Mouse (Mus musculus) heart, embryonic 15.5 days (tissue): ENCODE data around the gene Chac1. TPM values are rescaled to one million over a fixed set of nuclear protein-coding genes. Genes with fewer than 3 reads are reported as not detected.

Experiments
- ATAC-seq: fragments of 200-750 bp; cut with Nextera tagmentation; replicated peaks from 2 replicates; pipeline ENCODE4 v1.8.0; 2017; ENCODE audit warnings: low read depth, moderate TSS enrichment; ENCODE audit not compliant: insufficient number of reproducible peaks, insufficient read depth, low FRiP score
- H3K27ac ChIP-seq: fragments of 300-500 bp; sonication (generic); 2 replicates; pipeline ENCODE4 v1.5.1; 2015; ENCODE audit warnings: mild to moderate bottlenecking, inconsistent platforms
- H3K27me3 ChIP-seq: fragments of 300-500 bp; sonication (generic); 2 replicates; pipeline ENCODE4 v1.6.1; 2015; ENCODE audit warnings: inconsistent platforms
- H3K36me3 ChIP-seq: fragments of 300-500 bp; sonication (generic); 2 replicates; pipeline ENCODE4 v1.6.1; 2015; ENCODE audit warnings: mild to moderate bottlenecking, inconsistent platforms
- H3K4me1 ChIP-seq: fragments of 300-500 bp; sonication (generic); replicated peaks from 2 replicates; pipeline ENCODE4 v1.6.1; 2015; ENCODE audit warnings: inconsistent platforms
- H3K4me2 ChIP-seq: fragments of 300-500 bp; sonication (generic); 2 replicates; pipeline ENCODE4 v1.6.1; 2015; ENCODE audit warnings: inconsistent platforms, mild to moderate bottlenecking, moderate library complexity
- H3K4me3 ChIP-seq: fragments of 300-500 bp; sonication (generic); 2 replicates; pipeline ENCODE4 v1.5.1; 2015; ENCODE audit warnings: mild to moderate bottlenecking, inconsistent platforms
- H3K9ac ChIP-seq: fragments of 300-500 bp; sonication (generic); 2 replicates; pipeline ENCODE4 v1.6.1; 2015; ENCODE audit warnings: mild to moderate bottlenecking, inconsistent platforms
- H3K9me3 ChIP-seq: fragments of 300-500 bp; sonication (generic); replicated peaks from 2 replicates; pipeline ENCODE4 v1.6.1; 2016; ENCODE audit warnings: inconsistent platforms
- WGBS: fragments of 180-500 bp; shearing (Covaris S2); methylation state at CpG from one replicate; pipeline ENCODE4 v1.1.7; 2015; ENCODE audit warnings: mixed read lengths; 5-methylcytosine and 5-hydroxymethylcytosine counted together
- polyA plus RNA-seq: library from polyadenylated mRNA; unstranded; fragments of >200 nt; fragmentation: Nextera tagmentation; extraction: Ambion mirVana; gene quantifications from 2 replicates; pipeline ENCODE4 v1.2.1, GENCODE M21; 2015

Chac1 gene
- polyA plus RNA-seq, 1 experiment from 2014 or later: 0.63 TPM

GRCm38 (mm10) chr2:119321771-119322586, 29.1 kb upstream of the Chac1 start:
- H3K27ac ChIP-seq: no peak overlapping the region; the same call in 1 of the 2 replicates
- no peaks in the 10 kb centered on the region for H3K9me3 ChIP-seq
- ATAC-seq: no peak
- no peaks in the 10 kb centered on the region for H3K36me3 ChIP-seq
- peak overlapping the region; percentile 76 for H3K4me2 ChIP-seq
- peak overlapping the region; percentile 45 for H3K4me3 ChIP-seq
- peaks cover 51% of the 10 kb centered on the region for H3K4me1 ChIP-seq
- H3K27me3 ChIP-seq: peaks cover 62% of the 10 kb centered on the region
- peak overlapping the region; percentile 50; the same call in 1 of the 2 replicates for H3K9ac ChIP-seq
- 6% methylated on average over 47 of the region's 48 CpGs for WGBS

GRCm38 (mm10) chr2:119322587-119323300, 28.3 kb upstream of the Chac1 start:
- peak overlapping the region; percentile 76 for H3K4me2 ChIP-seq
- H3K9me3 ChIP-seq: no peaks in the 10 kb centered on the region
- no peaks in the 10 kb centered on the region for H3K36me3 ChIP-seq
- WGBS: 15% methylated on average over 39 of the region's 39 CpGs
- H3K27me3 ChIP-seq: peaks cover 70% of the 10 kb centered on the region
- peaks cover 51% of the 10 kb centered on the region for H3K4me1 ChIP-seq
- no peak for ATAC-seq
- peak overlapping the region; percentile 50; the same call in 1 of the 2 replicates for H3K9ac ChIP-seq
- no peak overlapping the region; the same call in 1 of the 2 replicates for H3K27ac ChIP-seq
- peak overlapping the region; percentile 45 for H3K4me3 ChIP-seq

GRCm38 (mm10) chr2:119323866-119324575, 27.0 kb upstream of the Chac1 start:
- H3K4me2 ChIP-seq: peak overlapping the region; percentile 89
- H3K27me3 ChIP-seq: peaks cover 82% of the 10 kb centered on the region
- WGBS: 11% methylated on average over 32 of the region's 32 CpGs
- no peaks in the 10 kb centered on the region for H3K36me3 ChIP-seq
- H3K4me1 ChIP-seq: peaks cover 51% of the 10 kb centered on the region
- peak overlapping the region; percentile 15; the same call in 1 of the 2 replicates for H3K27ac ChIP-seq
- H3K9me3 ChIP-seq: no peaks in the 10 kb centered on the region
- no peak overlapping the region for H3K9ac ChIP-seq
- no peak for ATAC-seq
- peak overlapping the region; percentile 64 for H3K4me3 ChIP-seq

GRCm38 (mm10) chr2:119324576-119325318, 26.3 kb upstream of the Chac1 start:
- Histone ChIP-seq H3K4me1 (peaks cover 51% of the 10 kb centered on the region), H3K4me2 (peak overlapping the region; percentile 89), H3K9ac (peak overlapping the region; percentile 65), H3K27ac (peak overlapping the region; percentile 32), H3K4me3 (peak overlapping the region; percentile 64), H3K36me3 (no peaks in the 10 kb centered on the region), H3K9me3 (no peaks in the 10 kb centered on the region), H3K27me3 (peaks cover 87% of the 10 kb centered on the region)
- WGBS: 1% methylated on average over 32 of the region's 32 CpGs
- ATAC-seq: peak; percentile 9; the same call in 1 of the 2 replicates

GRCm38 (mm10) chr2:119325568-119326143, 25.4 kb upstream of the Chac1 start, which contains the start of gene Dll4:
Dll4 (plus strand) TSS chr2:119325784.
- Histone ChIP-seq H3K27ac (peak within 1 kb of the TSS; percentile 69), H3K36me3 (no peaks in the 10 kb centered on the region), H3K4me1 (peaks cover 47% of the 10 kb centered on the region), H3K27me3 (peaks cover 91% of the 10 kb centered on the region), H3K4me3 (peak within 1 kb of the TSS; percentile 64), H3K4me2 (peak within 1 kb of the TSS; percentile 89), H3K9ac (peak within 1 kb of the TSS; percentile 65), H3K9me3 (no peaks in the 10 kb centered on the region)
- peak; percentile 70 for ATAC-seq
- 1% methylated on average over 33 of the region's 33 CpGs for WGBS

- no peaks in the 10 kb centered on the region for H3K36me3 ChIP-seq
- WGBS: under 1% methylated on average over 59 of the region's 61 CpGs
- peaks cover 42% of the 10 kb centered on the region for H3K4me1 ChIP-seq
- H3K9ac ChIP-seq: peak overlapping the region; percentile 65
- peaks cover 91% of the 10 kb centered on the region for H3K27me3 ChIP-seq
- ATAC-seq: no peak
- H3K27ac ChIP-seq: peak overlapping the region; percentile 69
- no peaks in the 10 kb centered on the region for H3K9me3 ChIP-seq
- peak overlapping the region; percentile 64 for H3K4me3 ChIP-seq
- H3K4me2 ChIP-seq: peak overlapping the region; percentile 89
These were observed 24.6 kb upstream of the Chac1 start for GRCm38 (mm10) chr2:119326161-119327101.

- WGBS: 0% methylated on average over 30 of the region's 30 CpGs
- 0 out of 2 replicates have a peak, but pooled peaks have one; percentile 19 for ATAC-seq
These were observed 23.9 kb upstream of the Chac1 start for GRCm38 (mm10) chr2:119327102-119327480.

GRCm38 (mm10) chr2:119327942-119328526, 23.0 kb upstream of the Chac1 start:
- Histone ChIP-seq H3K27me3 (peaks cover 87% of the 10 kb centered on the region), H3K4me3 (peak overlapping the region; percentile 64), H3K4me1 (peaks cover 27% of the 10 kb centered on the region), H3K9ac (peak overlapping the region; percentile 0; the same call in 1 of the 2 replicates), H3K4me2 (peak overlapping the region; percentile 89), H3K9me3 (no peaks in the 10 kb centered on the region), H3K27ac (peak overlapping the region; percentile 40; the same call in 1 of the 2 replicates), H3K36me3 (no peaks in the 10 kb centered on the region)
- WGBS: 25% methylated on average over 11 of the region's 11 CpGs
- no peak for ATAC-seq

More at GRCm38 (mm10) chr2:119327102-119327480, 23.9 kb upstream of the Chac1 start:
- H3K4me3 ChIP-seq: peak overlapping the region; percentile 64
- peaks cover 90% of the 10 kb centered on the region for H3K27me3 ChIP-seq
- H3K4me1 ChIP-seq: peaks cover 35% of the 10 kb centered on the region
- H3K9ac ChIP-seq: peak overlapping the region; percentile 65
- no peaks in the 10 kb centered on the region for H3K9me3 ChIP-seq
- H3K36me3 ChIP-seq: no peaks in the 10 kb centered on the region
- H3K4me2 ChIP-seq: peak overlapping the region; percentile 89
- H3K27ac ChIP-seq: peak overlapping the region; percentile 69

- H3K27me3 ChIP-seq: peaks cover 82% of the 10 kb centered on the region
- H3K4me2 ChIP-seq: peak overlapping the region; percentile 89
- peak overlapping the region; percentile 64 for H3K4me3 ChIP-seq
- peak overlapping the region; percentile 0; the same call in 1 of the 2 replicates for H3K9ac ChIP-seq
- no peaks in the 10 kb centered on the region for H3K36me3 ChIP-seq
- peaks cover 27% of the 10 kb centered on the region for H3K4me1 ChIP-seq
- no peak overlapping the region for H3K27ac ChIP-seq
- WGBS: 32% methylated on average over 5 of the region's 5 CpGs
- no peaks in the 10 kb centered on the region for H3K9me3 ChIP-seq
- ATAC-seq: no peak
These were observed 22.5 kb upstream of the Chac1 start for GRCm38 (mm10) chr2:119328546-119328945.
